In the genomic region with DNA sequence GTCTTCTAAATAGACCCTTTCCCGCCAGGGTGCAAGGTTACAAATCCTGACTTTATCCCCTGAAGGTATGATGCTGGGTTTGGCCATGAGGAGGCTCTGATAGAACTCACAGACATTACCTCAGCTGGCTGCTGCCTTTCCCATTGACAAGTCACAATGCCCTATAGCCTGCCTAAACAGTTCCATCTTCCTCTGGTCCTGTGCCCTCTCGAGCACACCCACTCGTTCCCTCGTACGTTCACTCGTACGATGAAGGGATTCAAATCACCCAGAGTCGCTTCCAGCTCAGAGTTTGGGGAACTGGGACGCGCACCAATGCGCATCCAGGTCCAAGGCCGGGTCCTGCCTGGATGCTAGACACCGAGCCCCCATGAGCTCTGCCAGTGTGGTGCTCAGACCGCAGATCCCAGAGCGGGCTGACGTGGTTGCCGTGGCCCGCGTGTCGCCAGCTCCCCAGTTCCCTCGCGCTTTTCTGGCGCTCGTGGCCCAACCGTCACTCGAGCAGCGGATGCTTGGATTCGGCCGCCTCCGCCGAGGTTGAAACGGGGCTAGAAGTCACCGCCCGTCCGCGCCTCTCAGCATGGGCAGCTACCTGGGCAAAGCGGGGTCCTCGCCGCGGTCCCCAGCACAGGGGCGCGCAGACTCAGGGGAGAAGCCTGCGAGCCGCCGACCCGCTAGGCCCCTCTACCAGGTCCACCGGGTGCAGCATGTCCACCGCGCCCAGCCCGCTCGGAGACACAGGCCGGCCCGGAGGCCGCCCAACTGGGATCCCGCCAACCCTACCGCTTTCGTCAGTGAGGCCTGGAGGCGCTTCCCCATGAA, we compare ENCODE assay signal across 8 mouse cellular contexts. TPM values are rescaled to one million over a fixed set of nuclear protein-coding genes. Genes with fewer than 3 reads are reported as not detected.
DNase-seq lines count a peak whose midpoint lies in the region; ATAC-seq and TF ChIP-seq lines count a peak whose summit lies in the region.

A gene (plus strand): TSS at position 214 of the 822 bp plus-strand sequence.

- H3K36me3 ChIP-seq in spleen, adult 2 months (ENCODE audit: control insufficient read depth, insufficient read depth, low read length), result no peaks in the 10 kb centered on the region
- H3K36me3 ChIP-seq in hindbrain, embryonic 13.5 days, result no peaks in the 10 kb centered on the region
- no peaks in the 10 kb centered on the region for H3K36me3 ChIP-seq in liver, embryonic 15.5 days (replicated peaks)
- no peaks in the 10 kb centered on the region for H3K36me3 ChIP-seq in neural tube, embryonic 12.5 days

- no peak for TF ChIP-seq CTCF in spleen, adult 2 months (IDR thresholded peaks at IDR 0.05; ENCODE audit: extremely low read depth, insufficient read depth, insufficient read length, insufficient replicate concordance)

- no peak for TF ChIP-seq POLR2A in spleen, adult 2 months (IDR thresholded peaks at IDR 0.05; ENCODE audit: low read depth, low read length)

- peak within 1 kb of the TSS; percentile 98 for H3K4me2 ChIP-seq in hindbrain, embryonic 13.5 days
- peak within 1 kb of the TSS; percentile 73 for H3K4me2 ChIP-seq in liver, embryonic 15.5 days
- peak within 1 kb of the TSS; percentile 93 for H3K4me2 ChIP-seq in neural tube, embryonic 12.5 days (replicated peaks)

- H3K27ac ChIP-seq in spleen, adult 2 months (ENCODE audit: insufficient read depth, low read length), result no peak within 1 kb of the TSS
- no peak within 1 kb of the TSS for H3K27ac ChIP-seq in hindbrain, embryonic 13.5 days
- no peak within 1 kb of the TSS for H3K27ac ChIP-seq in liver, embryonic 15.5 days (replicated peaks)
- H3K27ac ChIP-seq in neural tube, embryonic 12.5 days, result no peak within 1 kb of the TSS

- peaks cover 6% of the 10 kb centered on the region for H3K27me3 ChIP-seq in spleen, adult 2 months (ENCODE audit: control insufficient read depth, insufficient read depth, low read length)
- peaks cover 84% of the 10 kb centered on the region for H3K27me3 ChIP-seq in hindbrain, embryonic 13.5 days
- peaks cover 85% of the 10 kb centered on the region for H3K27me3 ChIP-seq in liver, embryonic 15.5 days
- peaks cover 65% of the 10 kb centered on the region for H3K27me3 ChIP-seq in neural tube, embryonic 12.5 days (replicated peaks)

- WGBS in spleen, adult 2 months, result 4% methylated on average over 58 of the region's 58 CpGs
- 1% methylated on average over 58 of the region's 58 CpGs for WGBS in hindbrain, embryonic 13.5 days
- 1% methylated on average over 58 of the region's 58 CpGs for WGBS in liver, embryonic 15.5 days (ENCODE audit: insufficient replicate concordance)
- WGBS in neural tube, embryonic 12.5 days, result under 1% methylated on average over 58 of the region's 58 CpGs

- DNase-seq in spleen, adult 2 months (ENCODE audit: low read depth in 1 of 2, low spot score in 2 of 2), result no peak
- DNase-seq in spleen, postnatal 36 days (ENCODE audit: low spot score in 2 of 2), result no peak
- DNase-seq in cerebellum, adult 9-10 months, result peak; percentile 41
- DNase-seq in gastrocnemius, adult 18-20 months (ENCODE audit: low spot score), result peak; percentile 25

- H3K4me3 ChIP-seq in spleen, adult 2 months (ENCODE audit: extremely low read depth, insufficient read depth, insufficient read length), result peak within 1 kb of the TSS; percentile 48; the same call in 1 of the 2 replicates
- H3K4me3 ChIP-seq in hindbrain, embryonic 13.5 days, result peak within 1 kb of the TSS; percentile 57
- peak within 1 kb of the TSS; percentile 54 for H3K4me3 ChIP-seq in liver, embryonic 15.5 days (replicated peaks)
- H3K4me3 ChIP-seq in neural tube, embryonic 12.5 days, result peak within 1 kb of the TSS; percentile 49

- ATAC-seq in hindbrain, embryonic 13.5 days (ENCODE audit: low FRiP score), result peak; percentile 72
- ATAC-seq in liver, embryonic 15.5 days (ENCODE audit: insufficient read depth), result no peak
- ATAC-seq in neural tube, embryonic 12.5 days (ENCODE audit: low FRiP score, low read depth), result peak; percentile 73
- no peak for ATAC-seq in inflammation-experienced regulatory T-cells, adult 6 months

- H3K4me1 ChIP-seq in spleen, adult 2 months (ENCODE audit: control insufficient read depth, insufficient read depth, insufficient read length), result peaks cover 11% of the 10 kb centered on the region
- peaks cover 13% of the 10 kb centered on the region for H3K4me1 ChIP-seq in hindbrain, embryonic 13.5 days (replicated peaks)
- peaks cover 11% of the 10 kb centered on the region for H3K4me1 ChIP-seq in liver, embryonic 15.5 days (replicated peaks)
- H3K4me1 ChIP-seq in neural tube, embryonic 12.5 days, result peaks cover 11% of the 10 kb centered on the region

- H3K9ac ChIP-seq in hindbrain, embryonic 13.5 days, result peak within 1 kb of the TSS; percentile 78
- peak within 1 kb of the TSS; percentile 8; the same call in 1 of the 2 replicates for H3K9ac ChIP-seq in liver, embryonic 15.5 days
- peak within 1 kb of the TSS; percentile 61 for H3K9ac ChIP-seq in neural tube, embryonic 12.5 days

- no peaks in the 10 kb centered on the region for H3K9me3 ChIP-seq in hindbrain, embryonic 13.5 days
- no peaks in the 10 kb centered on the region for H3K9me3 ChIP-seq in liver, embryonic 15.5 days (replicated peaks)
- no peaks in the 10 kb centered on the region for H3K9me3 ChIP-seq in neural tube, embryonic 12.5 days

RNA-seq across cellular contexts. Expression of the gene that starts here (rescaled TPM):
- not detected in 2 replicates for polyA plus RNA-seq in spleen, adult 2 months (2012; rRNA removed)
- not detected for total RNA-seq in gastrocnemius, adult 18-20 months (2021)
- polyA plus RNA-seq in hindbrain, embryonic 13.5 days (2015; fragmentation: Nextera tagmentation; extraction: Ambion mirVana), result not detected in 2 replicates
- not detected in 2 replicates for polyA plus RNA-seq in liver, embryonic 15.5 days (2015; fragmentation: Nextera tagmentation; extraction: Ambion mirVana)
- not detected in 2 replicates for polyA plus RNA-seq in neural tube, embryonic 12.5 days (2016; fragmentation: Nextera tagmentation; extraction: Ambion mirVana)
- not detected for polyA plus RNA-seq in inflammation-experienced regulatory T-cells, adult 6 months (2017; shearing (Covaris generic))

Comparison
In these comparisons a context has a peak if more than half of its experiments do, and no peak if none do; other contexts are left out.
1. Peak in DNase-seq in gastrocnemius, adult 18-20 months; RNA of the gene not detected or under 1 TPM.
2. Peak in ATAC-seq, H3K4me3 ChIP-seq, H3K9ac ChIP-seq and H3K4me2 ChIP-seq in hindbrain, embryonic 13.5 days; RNA of the gene not detected or under 1 TPM.
3. Peak in ATAC-seq, H3K4me3 ChIP-seq, H3K9ac ChIP-seq and H3K4me2 ChIP-seq in neural tube, embryonic 12.5 days; RNA of the gene not detected or under 1 TPM.
4. H3K9ac ChIP-seq: peak in every context shown above with its lines; median percentile 78 in hindbrain, embryonic 13.5 days; 61 in neural tube, embryonic 12.5 days; 8 in liver, embryonic 15.5 days.